Mouse (Mus musculus) ES-E14 (cell line): ENCODE measurements around the gene Abcc1. TPM values are rescaled to one million over a fixed set of nuclear protein-coding genes. Genes with fewer than 3 reads are reported as not detected.
A peak's percentile ranks its signal among the peaks of the same experiment; 100 is the strongest.

Experiments used
- DNase-seq: peaks from one replicate; pipeline ENCODE4 v3.0.0-alpha.2; 2013; ENCODE audit warnings: low read depth, low spot score
- H3K27ac ChIP-seq: 2 replicates; pipeline ENCODE4 v1.5.1; 2012; ENCODE audit warnings: low read depth, mild to moderate bottlenecking, low read length, moderate library complexity, mixed read lengths; ENCODE audit not compliant: poor library complexity, insufficient read depth, severe bottlenecking
- H3K36me3 ChIP-seq: 2 replicates; pipeline ENCODE4 v1.6.1; 2012; ENCODE audit warnings: mild to moderate bottlenecking, low read length, moderate library complexity, mixed read lengths; ENCODE audit not compliant: control insufficient read depth, poor library complexity, insufficient read depth, severe bottlenecking
- H3K4me1 ChIP-seq, 2 experiments: fragments of 150-350 bp in 1 of 2; sonication (generic) in 1 of 2; 2 replicates each; pipeline ENCODE4 v1.6.1; 2012; ENCODE audit warnings: low read length in 2 of 2, mild to moderate bottlenecking in 1 of 2, mixed read lengths in 1 of 2; ENCODE audit not compliant: control insufficient read depth in 2 of 2, insufficient read depth in 2 of 2, poor library complexity in 1 of 2
- H3K4me3 ChIP-seq, 2 experiments: fragments of 150-350 bp in 1 of 2; sonication (generic) in 1 of 2; 2 replicates each; pipeline ENCODE4 v1.5.1; 2012; ENCODE audit warnings: low read length in 2 of 2, low read depth in 1 of 2, mild to moderate bottlenecking in 1 of 2, mixed read lengths in 1 of 2; ENCODE audit not compliant: insufficient read depth in 1 of 2, poor library complexity in 1 of 2, severe bottlenecking in 1 of 2
- H3K9ac ChIP-seq: 2 replicates; pipeline ENCODE4 v1.6.1; 2012; ENCODE audit warnings: low read depth, mild to moderate bottlenecking, low read length, mixed read lengths; ENCODE audit not compliant: poor library complexity, insufficient read depth, severe bottlenecking
- H3K9me3 ChIP-seq: fragments of 150-350 bp; sonication (generic); 2 replicates; pipeline ENCODE4 v1.6.1; 2012; ENCODE audit warnings: low read depth, mild to moderate bottlenecking, low read length; ENCODE audit not compliant: control insufficient read depth, insufficient read depth
- CHD2 ChIP-seq: IDR thresholded peaks from 2 replicates; pipeline ENCODE4 v1.6.1; 2014; ENCODE audit warnings: mild to moderate bottlenecking, low read depth, low read length, inconsistent platforms
- HCFC1 ChIP-seq: IDR thresholded peaks from 2 replicates; pipeline ENCODE4 v1.6.1; 2012; ENCODE audit warnings: low read length, inconsistent platforms, borderline replicate concordance; ENCODE audit not compliant: insufficient read depth
- MAFK ChIP-seq: IDR thresholded peaks from 2 replicates; pipeline ENCODE4 v1.6.1; 2014; ENCODE audit warnings: mild to moderate bottlenecking, low read depth, low read length, inconsistent platforms; ENCODE audit not compliant: insufficient read depth
- ZC3H11A ChIP-seq: IDR thresholded peaks from 2 replicates; pipeline ENCODE4 v1.6.1; 2012; ENCODE audit warnings: low read depth, mild to moderate bottlenecking, inconsistent platforms, low read length, borderline replicate concordance
- ZNF384 ChIP-seq: IDR thresholded peaks from 2 replicates; pipeline ENCODE4 v1.6.1; 2012; ENCODE audit warnings: low read depth, low read length, inconsistent platforms
- in situ Hi-C, 2 experiments: fragments of 600-800 bp; cut with MboI; formaldehyde crosslinking; loops; one replicate each; pipeline ENCODE4 v1.15.1; 2025; ENCODE audit warnings: low sequenced_read_pairs in 2 of 2, inconsistent platforms in 1 of 2; ENCODE audit not compliant: unreplicated experiment in 2 of 2
- total RNA-seq: library from RNA; depleted of rRNA; stranded (reverse); fragments of 300-350 nt; gene quantifications from 2 replicates; pipeline ENCODE4 v1.2.3, GENCODE M21; 2012

Gene Abcc1
- total RNA-seq, 1 experiment: 46.7 TPM

- in situ Hi-C loops: no loop called here
Observed at GRCm38 (mm10) chr16:14363496-14363895, 2.1 kb downstream of the Abcc1 start.

GRCm38 (mm10) chr16:14364066-14364465 is 2.7 kb downstream of the Abcc1 start:
- no peak overlapping the region for H3K9ac ChIP-seq
- H3K4me3 ChIP-seq: no peak overlapping the region
- TF ChIP-seq ZNF384 (no peak), CHD2 (no peak), MAFK (no peak), ZC3H11A (no peak), HCFC1 (no peak)
- in situ Hi-C loops: no loop called here
- no peak overlapping the region for H3K27ac ChIP-seq
- H3K36me3 ChIP-seq: no peaks in the 10 kb centered on the region
- DNase-seq: no peak
- peaks cover 3 to 10% of the 10 kb centered on the region in 2 experiments; a peak in 2 of 4 replicates for H3K4me1 ChIP-seq
- no peaks in the 10 kb centered on the region for H3K9me3 ChIP-seq

More at GRCm38 (mm10) chr16:14363496-14363895, 2.1 kb downstream of the Abcc1 start:
- no peak for TF ChIP-seq HCFC1
- TF ChIP-seq ZNF384: no peak
- no peak for TF ChIP-seq ZC3H11A
- no peak for TF ChIP-seq MAFK
- TF ChIP-seq CHD2: no peak
- H3K9ac ChIP-seq: no peak overlapping the region
- H3K27ac ChIP-seq: no peak overlapping the region
- no peaks in the 10 kb centered on the region for H3K9me3 ChIP-seq
- no peaks in the 10 kb centered on the region for H3K36me3 ChIP-seq
- peaks cover 3 to 10% of the 10 kb centered on the region in 2 experiments; a peak in 2 of 4 replicates for H3K4me1 ChIP-seq
- no peak for DNase-seq
- H3K4me3 ChIP-seq: no peak overlapping the region

GRCm38 (mm10) chr16:14365457-14365856 is 4.1 kb downstream of the Abcc1 start:
- in situ Hi-C loops: no loop called here
- no peak for TF ChIP-seq HCFC1
- TF ChIP-seq ZC3H11A: no peak
- no peak for TF ChIP-seq CHD2
- no peak for TF ChIP-seq ZNF384

GRCm38 (mm10) chr16:14366017-14366416 is 4.7 kb downstream of the Abcc1 start:
- in situ Hi-C loops: no loop called here
- H3K9ac ChIP-seq: no peak overlapping the region
- H3K4me3 ChIP-seq: no peak overlapping the region
- TF ChIP-seq MAFK (peak; percentile 32; the same call in 1 of the 2 replicates), HCFC1 (no peak)
- H3K27ac ChIP-seq: 0 out of 2 replicates have a peak overlapping the region, but pooled peaks have one; percentile 47
- peaks cover 7 to 16% of the 10 kb centered on the region in 2 experiments; a peak in 2 of 4 replicates for H3K4me1 ChIP-seq
- no peaks in the 10 kb centered on the region for H3K36me3 ChIP-seq
- H3K9me3 ChIP-seq: no peaks in the 10 kb centered on the region
- DNase-seq: no peak

More at GRCm38 (mm10) chr16:14365457-14365856, 4.1 kb downstream of the Abcc1 start:
- H3K27ac ChIP-seq: 0 out of 2 replicates have a peak overlapping the region, but pooled peaks have one; percentile 47
- H3K4me3 ChIP-seq: no peak overlapping the region
- no peaks in the 10 kb centered on the region for H3K36me3 ChIP-seq
- no peaks in the 10 kb centered on the region for H3K9me3 ChIP-seq
- no peak for DNase-seq
- peaks cover 7 to 13% of the 10 kb centered on the region in 2 experiments; a peak in 2 of 4 replicates for H3K4me1 ChIP-seq
- no peak overlapping the region for H3K9ac ChIP-seq

- DNase-seq: no peak
- H3K9me3 ChIP-seq: no peaks in the 10 kb centered on the region
Observed at GRCm38 (mm10) chr16:14371367-14371766, 10.0 kb downstream of the Abcc1 start.

More at GRCm38 (mm10) chr16:14371367-14371766, 10.0 kb downstream of the Abcc1 start:
- TF ChIP-seq CHD2 (no peak), ZNF384 (no peak), HCFC1 (no peak), ZC3H11A (no peak), MAFK (no peak)
- Histone ChIP-seq H3K4me3 (no peak overlapping the region), H3K27ac (no peak overlapping the region), H3K4me1 (peaks cover 10 to 17% of the 10 kb centered on the region in 2 experiments; a peak in 2 of 4 replicates), H3K9ac (no peak overlapping the region), H3K36me3 (no peaks in the 10 kb centered on the region)
- in situ Hi-C loops: no loop called here
